Mouse (Mus musculus) brain, embryonic 14.5 days (tissue): ENCODE measurements at regions not wholly inside any gene's neighbourhood (a gene's known extent, or its start where the extent isn't known, plus 50 kb on each side); places are given as distances from the start of the nearest gene placed in this dataset.

Experiments
- CTCF ChIP-seq: fragments of 200-500 bp; IDR thresholded peaks from 2 replicates; pipeline ENCODE4 v1.5.1; 2012; ENCODE audit warnings: inconsistent platforms, mild to moderate bottlenecking, moderate library complexity, borderline replicate concordance; ENCODE audit not compliant: insufficient read depth, insufficient read length; ENCODE audit errors: extremely low read depth
- POLR2A ChIP-seq: fragments of 200-500 bp; IDR thresholded peaks from 2 replicates; pipeline ENCODE4 v1.6.1; 2012; ENCODE audit warnings: mild to moderate bottlenecking, inconsistent platforms, borderline replicate concordance; ENCODE audit not compliant: poor library complexity, insufficient read depth, insufficient read length, severe bottlenecking; ENCODE audit errors: extremely low read depth

DNA sequence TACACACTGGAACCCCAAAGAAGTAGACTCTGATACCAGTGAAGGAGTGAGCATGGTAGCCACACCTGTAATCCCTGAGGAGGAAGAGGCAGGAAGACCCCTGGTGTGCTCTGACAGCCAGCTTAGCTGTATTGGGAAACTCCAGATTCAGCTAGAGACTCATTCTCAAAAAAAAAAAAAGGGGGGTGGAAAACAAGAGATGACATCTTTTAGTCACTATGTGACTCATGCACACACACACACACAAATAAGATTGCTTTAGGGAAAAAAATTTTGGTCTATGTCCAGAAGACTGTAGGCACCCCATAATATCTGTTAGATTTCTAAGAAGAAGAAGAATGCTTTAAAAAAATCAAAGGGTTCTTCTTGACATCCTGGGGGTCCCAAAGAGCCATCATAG lies 287.6 kb downstream of the Tns1 start:
- TF ChIP-seq POLR2A (no peak), CTCF (no peak)
